Mouse (Mus musculus): Measurements from ENCODE around the gene Tysnd1. TPM values are rescaled to one million over a fixed set of nuclear protein-coding genes. Genes with fewer than 3 reads are reported as not detected.

Tysnd1 gene
- 10 to 100 TPM; 18.0 to 20.8 TPM for total RNA-seq (2023)

GRCm38 (mm10) chr10:61694870-61695670, at the start of gene Tysnd1:
Tysnd1 (plus strand) TSS chr10:61695514.

GRCm38 (mm10) chr10:61647790-61648736, 47.3 kb upstream of the Tysnd1 start, which contains the start of gene Ppa1:
Ppa1 (plus strand) TSS chr10:61648552.

GRCm38 (mm10) chr10:61680015-61680913, 15.1 kb upstream of the Tysnd1 start, which contains the start of gene Sar1a:
Sar1a (plus strand) TSS chr10:61680299.

GRCm38 (mm10) chr10:61714771-61715461, 19.6 kb downstream of the Tysnd1 start, which contains the start of gene Aifm2:
Aifm2 (plus strand) TSS chr10:61715263.

Other genes starting within 250 kb of the Tysnd1 start
- 100 to 1,000 TPM; 129 to 132 TPM for gene Eif4ebp2, start 242.9 kb upstream of the Tysnd1 start, total RNA-seq (2023)
- 1 to 10 TPM; 9.2 to 9.7 TPM for gene Lrrc20, start 219.7 kb upstream of the Tysnd1 start, total RNA-seq (2023)
- gene Npffr1, start 100.0 kb upstream of the Tysnd1 start, total RNA-seq (2023): not detected
- 1 to 10 TPM; 5.3 to 6.4 TPM for gene Ppa1, start 47.0 kb upstream of the Tysnd1 start, total RNA-seq (2023)
- 100 to 1,000 TPM; 166 to 201 TPM for gene Sar1a, start 15.2 kb upstream of the Tysnd1 start, total RNA-seq (2023)
- 10 to 100 TPM; 11.8 to 14.7 TPM for gene Aifm2, start 19.7 kb downstream of the Tysnd1 start, total RNA-seq (2023)
- gene H2afy2, start 88.6 kb downstream of the Tysnd1 start, total RNA-seq (2023): under 1 TPM; 0.73 to 0.85 TPM